In genomic region chr7:29517178-29517577, GRCm38 (mm10) we compare ENCODE assay signal across 8 mouse cellular contexts. TPM values are rescaled to one million over a fixed set of nuclear protein-coding genes. Genes with fewer than 3 reads are reported as not detected.
DNase-seq lines count a peak whose midpoint lies in the region; ATAC-seq and TF ChIP-seq lines count a peak whose summit lies in the region.

No protein-coding gene starts in this region.

- peak overlapping the region; percentile 75; the same call in 1 of the 2 replicates for H3K4me3 ChIP-seq in heart, embryonic 12.5 days
- peak overlapping the region; percentile 44; the same call in 1 of the 2 replicates for H3K4me3 ChIP-seq in G1E (ENCODE audit: low read depth, low read length)
- H3K4me3 ChIP-seq in forebrain, postnatal 0 days (ENCODE audit: low read depth, low read length), result peak overlapping the region; percentile 72
- peak overlapping the region in 1 of 2 experiments; percentile 62; a peak in 3 of 4 replicates for H3K4me3 ChIP-seq in liver, embryonic 14.5 days (ENCODE audit: insufficient read depth in 1 of 2, low read depth in 2 of 2, low read length in 2 of 2)

- H3K27me3 ChIP-seq in heart, embryonic 12.5 days (replicated peaks), result peaks cover 74% of the 10 kb centered on the region
- no peaks in the 10 kb centered on the region for H3K27me3 ChIP-seq in G1E (ENCODE audit: insufficient read depth, low read length)
- no peaks in the 10 kb centered on the region for H3K27me3 ChIP-seq in forebrain, postnatal 0 days (ENCODE audit: insufficient read depth, low read length)
- no peaks in the 10 kb centered on the region for H3K27me3 ChIP-seq in liver, embryonic 14.5 days (ENCODE audit: control insufficient read depth, insufficient read depth, low read length)

- no peaks in the 10 kb centered on the region for H3K36me3 ChIP-seq in heart, embryonic 12.5 days
- peaks cover 18% of the 10 kb centered on the region for H3K36me3 ChIP-seq in G1E (replicated peaks)
- no peaks in the 10 kb centered on the region for H3K36me3 ChIP-seq in forebrain, postnatal 0 days (ENCODE audit: insufficient read depth)
- no peaks in the 10 kb centered on the region for H3K36me3 ChIP-seq in liver, embryonic 14.5 days (replicated peaks; ENCODE audit: control insufficient read depth, insufficient read depth, low read depth)

- H3K4me1 ChIP-seq in heart, embryonic 12.5 days (replicated peaks), result peaks cover 13% of the 10 kb centered on the region
- H3K4me1 ChIP-seq in G1E (ENCODE audit: insufficient read depth, low read depth, low read length), result peaks cover 53% of the 10 kb centered on the region
- H3K4me1 ChIP-seq in forebrain, postnatal 0 days (ENCODE audit: insufficient read depth), result peaks cover 10% of the 10 kb centered on the region
- H3K4me1 ChIP-seq in liver, embryonic 14.5 days (replicated peaks; ENCODE audit: control insufficient read depth in 2 of 2, insufficient read depth in 2 of 2, low read length in 1 of 2), result peaks cover 3 to 15% of the 10 kb centered on the region in 2 experiments; a peak in 2 of 4 replicates

- no peak for TF ChIP-seq CTCF in G1E (IDR thresholded peaks at IDR 0.05; ENCODE audit: low read depth, low read length)
- TF ChIP-seq CTCF in forebrain, postnatal 0 days (IDR thresholded peaks at IDR 0.05; ENCODE audit: low read depth), result no peak
- no peak for TF ChIP-seq CTCF in liver, embryonic 14.5 days (IDR thresholded peaks at IDR 0.05; ENCODE audit: low read depth)

- H3K9me3 ChIP-seq in heart, embryonic 12.5 days (replicated peaks), result no peaks in the 10 kb centered on the region
- H3K9me3 ChIP-seq in G1E (replicated peaks), result no peaks in the 10 kb centered on the region
- no peaks in the 10 kb centered on the region for H3K9me3 ChIP-seq in forebrain, postnatal 0 days (ENCODE audit: low read length)
- no peaks in the 10 kb centered on the region for H3K9me3 ChIP-seq in liver, embryonic 14.5 days (ENCODE audit: control insufficient read depth, low read length)

- 77% methylated on average over 5 of the region's 5 CpGs for WGBS in heart, embryonic 12.5 days
- WGBS in forebrain, postnatal 0 days, result 46% methylated on average over 5 of the region's 5 CpGs
- 45% methylated on average over 5 of the region's 5 CpGs for WGBS in liver, embryonic 14.5 days (ENCODE audit: insufficient replicate concordance)

- peak overlapping the region; percentile 97 for H3K4me2 ChIP-seq in heart, embryonic 12.5 days
- H3K4me2 ChIP-seq in forebrain, postnatal 0 days (ENCODE audit: low read depth), result peak overlapping the region; percentile 76
- peak overlapping the region; percentile 94 for H3K4me2 ChIP-seq in liver, embryonic 14.5 days (ENCODE audit: low read depth)

- H3K9ac ChIP-seq in heart, embryonic 12.5 days, result no peak overlapping the region
- peak overlapping the region; percentile 68 for H3K9ac ChIP-seq in forebrain, postnatal 0 days
- H3K9ac ChIP-seq in liver, embryonic 14.5 days (replicated peaks), result no peak overlapping the region; the same call in 1 of the 2 replicates

- TF ChIP-seq EP300 in liver, embryonic 14.5 days (IDR thresholded peaks at IDR 0.05; ENCODE audit: low read depth), result no peak

- no peak for ATAC-seq in heart, embryonic 12.5 days (ENCODE audit: insufficient number of reproducible peaks, low FRiP score)
- ATAC-seq in G1E (ENCODE audit: extremely low read depth, insufficient number of reproducible peaks, low FRiP score, poor library complexity, severe bottlenecking), result no peak
- ATAC-seq in forebrain, postnatal 0 days, result no peak
- no peak for ATAC-seq in liver, embryonic 14.5 days (ENCODE audit: insufficient read depth)

- DNase-seq in heart, postnatal 4 days, result no peak
- DNase-seq in G1E (ENCODE audit: low spot score), result no peak
- no peak for DNase-seq in forebrain, postnatal 0 days
- DNase-seq in liver, embryonic 14.5 days (ENCODE audit: low read depth in 3 of 3, low spot score in 3 of 3), result no peak
- DNase-seq in embryo, embryonic 10 days (ENCODE audit: low spot score), result no peak
- DNase-seq in embryo, embryonic 11 days, result no peak
- no peak for DNase-seq in spleen, adult 18-20 months

- H3K27ac ChIP-seq in heart, embryonic 12.5 days (ENCODE audit: poor library complexity, severe bottlenecking), result no peak overlapping the region
- no peak overlapping the region for H3K27ac ChIP-seq in forebrain, postnatal 0 days (ENCODE audit: low read depth, low read length)
- no peak overlapping the region for H3K27ac ChIP-seq in liver, embryonic 14.5 days

RNA-seq across cellular contexts. Expression of gene Sipa1l3, which starts 1.3 kb away (rescaled TPM):
- polyA plus RNA-seq in heart, embryonic 12.5 days (2016; fragmentation: Nextera tagmentation; extraction: Ambion mirVana), result 3.7 and 3.8 TPM in 2 replicates
- total RNA-seq in heart, postnatal 4 days (2021), result 10 to 100 TPM; 13.8 to 17.7 TPM
- 49.6 and 61.3 TPM in 2 replicates for total RNA-seq in G1E (2014; fragmentation: Nextera tagmentation)
- total RNA-seq in G1E (2017), result 5.8 and 6.9 TPM in 2 replicates
- polyA plus RNA-seq in G1E (2012), result 107 and 139 TPM in 2 replicates
- total RNA-seq in forebrain, postnatal 0 days (2014; rRNA removed), result 26.6 and 44.1 TPM in 2 replicates
- polyA plus RNA-seq in forebrain, postnatal 0 days (2015; fragmentation: Nextera tagmentation; extraction: Ambion mirVana), result 5.7 and 12.1 TPM in 2 replicates
- polyA plus RNA-seq in liver, embryonic 14.5 days (2012; rRNA removed), result 4.9 and 5.0 TPM in 2 replicates
- polyA plus RNA-seq in liver, embryonic 14.5 days (2014; fragmentation: Nextera tagmentation; extraction: Ambion mirVana), result 1.8 and 2.2 TPM in 2 replicates
